Mouse (Mus musculus) small intestine, adult 2 months (tissue): ENCODE measurements around the gene Robo1. TPM values are rescaled to one million over a fixed set of nuclear protein-coding genes. Genes with fewer than 3 reads are reported as not detected.

Experiments used
- H3K27ac ChIP-seq: fragments of 200-500 bp; 2 replicates; pipeline ENCODE4 v1.5.1; 2012; ENCODE audit warnings: low read depth, low read length, control low read depth, inconsistent platforms; ENCODE audit not compliant: insufficient read depth
- H3K27me3 ChIP-seq: fragments of 200-500 bp; 2 replicates; pipeline ENCODE4 v1.6.1; 2012; ENCODE audit warnings: mild to moderate bottlenecking, moderate library complexity, low read length, inconsistent platforms; ENCODE audit not compliant: control insufficient read depth, insufficient read depth
- H3K36me3 ChIP-seq: fragments of 200-500 bp; 2 replicates; pipeline ENCODE4 v1.6.1; 2012; ENCODE audit warnings: mild to moderate bottlenecking, low read length, control low read depth, inconsistent platforms; ENCODE audit not compliant: control insufficient read depth, insufficient read depth
- H3K4me1 ChIP-seq: fragments of 200-500 bp; 2 replicates; pipeline ENCODE4 v1.6.1; 2012; ENCODE audit warnings: low read length, inconsistent platforms, mixed read lengths; ENCODE audit not compliant: control insufficient read depth, insufficient read depth, insufficient read length
- H3K4me3 ChIP-seq: fragments of 200-500 bp; 2 replicates; pipeline ENCODE4 v1.5.1; 2012; ENCODE audit warnings: low read depth, mild to moderate bottlenecking, control low read depth, inconsistent platforms, low read length, moderate library complexity
- CTCF ChIP-seq: fragments of 200-500 bp; IDR thresholded peaks from 2 replicates; pipeline ENCODE4 v1.5.1; 2012; ENCODE audit warnings: low read depth, mild to moderate bottlenecking, control low read depth, inconsistent platforms, low read length, moderate library complexity, mixed read lengths; ENCODE audit not compliant: insufficient replicate concordance, insufficient read length; ENCODE audit errors: extremely low read depth
- POLR2A ChIP-seq: fragments of 200-500 bp; IDR thresholded peaks from 2 replicates; pipeline ENCODE4 v1.6.1; 2012; ENCODE audit warnings: low read depth, mild to moderate bottlenecking, control low read depth, inconsistent platforms, low read length, moderate library complexity
- whole genome bisulfite sequencing: fragments of 180-500 bp; shearing (Covaris S2); methylation state at CpG from one replicate; pipeline ENCODE4 v1.1.7; 2018; 5-methylcytosine and 5-hydroxymethylcytosine counted together
- polyA plus RNA-seq: library from polyadenylated mRNA; depleted of rRNA; stranded (reverse); fragments of >200 nt; gene quantifications from 2 replicates; pipeline ENCODE4 v1.2.3, GENCODE M21; 2012; rRNA removed

Gene Robo1
- polyA plus RNA-seq, result 0.58 and 0.81 TPM in 2 replicates

DNA sequence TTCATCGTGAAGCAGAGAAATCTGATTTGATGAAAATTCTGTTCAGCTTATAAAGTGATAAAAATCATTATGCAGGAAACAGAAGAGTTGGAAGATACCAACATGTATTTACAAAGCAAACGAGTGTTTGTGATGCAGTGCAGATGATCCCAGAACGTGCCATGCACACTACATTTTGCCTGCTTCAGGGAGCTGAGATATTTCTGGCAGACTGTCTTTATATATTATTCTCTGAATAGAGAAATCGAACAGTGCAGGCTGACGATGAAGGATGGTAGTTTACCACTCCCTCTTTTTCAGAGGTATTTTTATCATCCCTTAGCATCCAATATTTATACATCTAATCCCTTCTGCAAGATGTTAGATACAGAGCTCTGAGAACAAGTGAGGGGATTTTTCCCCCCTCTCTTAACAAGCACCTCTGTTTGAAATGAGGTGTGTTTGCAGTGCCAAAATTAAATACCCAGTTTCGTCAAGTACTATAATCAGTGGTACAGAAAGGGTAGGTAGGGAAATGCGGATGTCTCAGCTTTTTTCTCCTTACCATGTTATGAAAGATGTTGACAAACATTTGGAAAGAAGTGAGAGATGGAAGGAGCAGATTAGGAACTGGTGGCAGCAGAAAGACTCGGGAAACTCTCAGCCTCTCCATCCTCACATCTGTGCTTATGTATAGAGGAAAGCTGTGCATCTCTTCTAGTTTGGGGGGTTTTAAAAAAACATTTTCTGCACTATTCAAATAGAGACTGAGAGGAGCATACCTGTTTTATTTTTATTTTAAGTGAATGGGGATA, at the start of gene Robo1:
Gene Robo1, plus strand, starts transcription at position 770 of the 794 bp plus-strand sequence.
- H3K4me3 ChIP-seq, result no peak within 1 kb of the TSS
- H3K36me3 ChIP-seq, result no peaks in the 10 kb centered on the region
- 68% methylated on average over 8 of the region's 8 CpGs for WGBS
- no peaks in the 10 kb centered on the region for H3K27me3 ChIP-seq
- TF ChIP-seq CTCF (no peak), POLR2A (no peak)
- no peak within 1 kb of the TSS for H3K27ac ChIP-seq
- H3K4me1 ChIP-seq, result no peaks in the 10 kb centered on the region

DNA sequence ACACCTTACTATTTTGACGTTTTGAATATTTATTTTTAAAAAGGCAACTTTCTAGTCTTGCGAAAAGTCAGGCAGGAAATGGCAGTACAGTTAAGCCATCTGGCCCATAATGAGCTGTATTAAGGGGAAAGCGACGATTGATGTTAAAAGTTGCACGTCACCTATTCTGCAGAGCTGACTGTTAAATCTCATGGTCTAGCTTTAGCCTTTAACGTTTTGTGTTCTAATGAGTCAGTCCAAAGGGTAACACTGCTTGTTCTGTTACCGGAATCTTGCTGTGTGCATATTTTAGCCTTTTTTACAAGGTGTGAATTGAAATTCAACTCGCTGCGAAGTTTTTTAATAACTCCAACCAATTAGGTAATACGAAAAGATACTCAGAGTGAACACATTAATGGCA, 40.3 kb upstream of the Robo1 start:
- no peak overlapping the region for H3K27ac ChIP-seq
- no peaks in the 10 kb centered on the region for H3K4me1 ChIP-seq
- H3K27me3 ChIP-seq, result no peaks in the 10 kb centered on the region
- H3K4me3 ChIP-seq, result no peak overlapping the region
- TF ChIP-seq POLR2A (no peak), CTCF (no peak)
- no peaks in the 10 kb centered on the region for H3K36me3 ChIP-seq
- WGBS, result 79% methylated on average over 10 of the region's 10 CpGs

GRCm38 (mm10) chr16:72276390-72277074, 31.6 kb upstream of the Robo1 start:
- Histone ChIP-seq H3K4me1 (no peaks in the 10 kb centered on the region), H3K27ac (no peak overlapping the region), H3K27me3 (no peaks in the 10 kb centered on the region), H3K36me3 (no peaks in the 10 kb centered on the region), H3K4me3 (no peak overlapping the region)
- WGBS, result 53% methylated on average over 3 of the region's 3 CpGs
- TF ChIP-seq POLR2A (no peak), CTCF (no peak)

- Histone ChIP-seq H3K27me3 (no peaks in the 10 kb centered on the region), H3K4me3 (no peak overlapping the region), H3K4me1 (no peaks in the 10 kb centered on the region), H3K36me3 (no peaks in the 10 kb centered on the region), H3K27ac (no peak overlapping the region)
- TF ChIP-seq CTCF, result no peak
- no peak for TF ChIP-seq POLR2A
- 72% methylated on average over 6 of the region's 6 CpGs for WGBS
These were observed 194 bp downstream of the Robo1 start for GRCm38 (mm10) chr16:72308331-72308668.

- no peaks in the 10 kb centered on the region for H3K36me3 ChIP-seq
- H3K27me3 ChIP-seq, result no peaks in the 10 kb centered on the region
- TF ChIP-seq POLR2A (no peak), CTCF (no peak)
- no peaks in the 10 kb centered on the region for H3K4me1 ChIP-seq
- no peak overlapping the region for H3K4me3 ChIP-seq
- no peak overlapping the region for H3K27ac ChIP-seq
- WGBS, result 73% methylated on average over 8 of the region's 8 CpGs
These were observed 19.2 kb downstream of the Robo1 start for GRCm38 (mm10) chr16:72327321-72327720.

DNA sequence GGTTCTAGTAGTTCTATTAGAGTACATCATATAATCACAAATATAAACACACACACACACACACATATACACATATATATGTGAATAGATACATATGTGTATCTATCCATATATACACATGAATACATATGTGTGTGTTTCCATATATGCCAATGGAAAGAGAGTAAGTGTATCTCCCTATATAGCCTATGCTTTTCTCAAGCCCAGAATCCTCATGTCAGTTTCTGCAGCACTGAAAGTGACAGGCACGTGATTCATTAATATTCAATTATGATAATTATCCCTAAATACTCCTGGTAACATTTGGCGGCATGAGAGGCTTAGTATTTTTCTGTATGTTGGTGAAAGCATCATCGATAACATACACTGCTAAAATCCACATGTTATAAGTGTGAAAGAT, 20.5 kb downstream of the Robo1 start:
- no peaks in the 10 kb centered on the region for H3K36me3 ChIP-seq
- no peaks in the 10 kb centered on the region for H3K4me1 ChIP-seq
- TF ChIP-seq CTCF (no peak), POLR2A (no peak)
- H3K4me3 ChIP-seq, result no peak overlapping the region
- no peaks in the 10 kb centered on the region for H3K27me3 ChIP-seq
- H3K27ac ChIP-seq, result no peak overlapping the region
- WGBS, result 78% methylated on average over 3 of the region's 3 CpGs

GRCm38 (mm10) chr16:72337757-72338156, 29.7 kb downstream of the Robo1 start:
- 84% methylated on average over 1 of the region's 1 CpGs for WGBS
- Histone ChIP-seq H3K4me3 (no peak overlapping the region), H3K4me1 (no peaks in the 10 kb centered on the region), H3K27me3 (no peaks in the 10 kb centered on the region), H3K36me3 (no peaks in the 10 kb centered on the region), H3K27ac (no peak overlapping the region)
- TF ChIP-seq CTCF, result no peak
- no peak for TF ChIP-seq POLR2A
